Mouse (Mus musculus): ENCODE measurements at regions not wholly inside any gene's neighbourhood (a gene's known extent, or its start where the extent isn't known, plus 50 kb on each side); places are given as distances from the start of the nearest gene placed in this dataset.

DNA sequence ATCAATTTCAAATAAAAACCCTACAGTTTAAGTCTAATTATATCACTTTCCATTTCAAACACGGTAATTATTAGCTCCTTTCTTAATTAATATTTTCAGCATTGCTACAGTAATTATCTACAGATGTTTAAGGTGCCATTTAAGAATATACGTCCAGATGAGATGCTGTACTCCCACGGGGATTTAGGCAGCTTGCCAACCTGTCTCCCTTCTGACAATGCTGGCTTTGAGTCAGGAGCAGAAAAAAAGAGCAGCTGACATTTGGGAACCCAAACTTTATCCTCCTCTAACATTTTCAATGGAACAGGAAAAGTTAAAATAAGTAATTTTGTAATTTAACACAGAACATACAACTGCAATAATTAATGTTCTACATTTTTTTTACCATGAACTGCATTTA, 94.4 kb downstream of the Isl1 start:
- TF ChIP-seq HCFC1 (IDR thresholded peaks at IDR 0.05; ENCODE audit: borderline replicate concordance, insufficient read depth, low read length) (no peak), ZNF384 (IDR thresholded peaks at IDR 0.05; ENCODE audit: low read depth, low read length) (no peak), ZC3H11A (IDR thresholded peaks at IDR 0.05; ENCODE audit: borderline replicate concordance, low read depth, low read length) (no peak)

All from ES-E14 (cell line).